In the genomic region with DNA sequence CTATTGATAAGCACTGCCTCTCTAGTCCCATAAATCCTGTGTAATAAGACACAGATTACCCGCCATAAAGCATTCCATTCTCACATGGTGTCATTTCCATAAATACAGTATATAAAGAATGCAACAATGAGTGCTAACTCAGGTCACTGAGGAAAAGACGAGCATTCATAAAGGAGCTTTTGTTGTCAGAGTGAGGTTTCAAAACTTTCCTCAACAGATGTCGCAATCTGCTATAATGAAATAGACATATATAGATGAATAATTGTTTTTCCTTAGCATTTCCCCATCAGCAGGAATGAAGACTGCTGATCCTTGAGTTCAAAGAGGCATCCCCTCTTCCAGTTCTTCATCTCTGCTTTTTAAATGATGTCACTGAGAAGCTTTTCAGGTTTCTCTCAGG, we compare ENCODE assay signal across 16 mouse cellular contexts.
"Had no signal": no experiment of that assay in that cellular context is flagged by ENCODE, and none has a peak within 500 bp of the region (broad histone marks: within the 10 kb centered on the region; RNA-seq: fewer than 3 reads in every experiment).

No protein-coding gene starts in this region.

- H3K4me3 ChIP-seq: neural tube, embryonic 13.5 days; neural tube, embryonic 15.5 days; stomach, embryonic 15.5 days had no signal

- H3K9ac ChIP-seq: neural tube, embryonic 13.5 days; neural tube, embryonic 15.5 days; stomach, embryonic 15.5 days had no signal

- H3K4me2 ChIP-seq: neural tube, embryonic 13.5 days; neural tube, embryonic 15.5 days; stomach, embryonic 15.5 days had no signal

- H3K9me3 ChIP-seq: neural tube, embryonic 13.5 days; neural tube, embryonic 15.5 days; stomach, embryonic 15.5 days had no signal

- H3K27me3 ChIP-seq: neural tube, embryonic 13.5 days; neural tube, embryonic 15.5 days; stomach, embryonic 15.5 days had no signal

- DNase-seq: retina, postnatal 1 day; right cerebral cortex, adult 18-20 months; right cerebral cortex, postnatal 14 days; right cerebral cortex, postnatal 25 days; right cerebral cortex, postnatal 4 days; spleen, adult 18-20 months; thymus, adult 18-20 months; thymus, adult 2 months; thymus, postnatal 14 days; thymus, postnatal 25 days; thymus, postnatal 36 days; thymus, postnatal 4 days had no signal

- H3K36me3 ChIP-seq: neural tube, embryonic 13.5 days; neural tube, embryonic 15.5 days; stomach, embryonic 15.5 days had no signal

- H3K27ac ChIP-seq: neural tube, embryonic 13.5 days; neural tube, embryonic 15.5 days; stomach, embryonic 15.5 days; stomach, postnatal 0 days had no signal

- H3K4me1 ChIP-seq: neural tube, embryonic 15.5 days; stomach, embryonic 15.5 days had no signal
